Mouse (Mus musculus) layer of hippocampus, postnatal 14 days (tissue): Measurements from ENCODE around the gene Jph2. TPM values are rescaled to one million over a fixed set of nuclear protein-coding genes. Genes with fewer than 3 reads are reported as not detected.
A peak's percentile ranks its signal among the peaks of the same experiment; 100 is the strongest.

Source experiments
- DNase-seq, 2 experiments: peaks; one replicate each; pipeline ENCODE4 v3.0.0; 2021 to 2022; ENCODE audit warnings: low spot score in 2 of 2, mixed read lengths in 1 of 2
- total RNA-seq, 2 experiments: library from RNA; stranded (reverse); gene quantifications; 2 replicates each; pipeline ENCODE4 v1.2.3; 2021

The Jph2 gene
- total RNA-seq, 2 experiments from 2014 or later, result 0.46 to 0.64 TPM

GRCm38 (mm10) chr2:163362940-163363921 lies 34.6 kb downstream of the Jph2 start:
- DNase-seq, result no peak

DNA sequence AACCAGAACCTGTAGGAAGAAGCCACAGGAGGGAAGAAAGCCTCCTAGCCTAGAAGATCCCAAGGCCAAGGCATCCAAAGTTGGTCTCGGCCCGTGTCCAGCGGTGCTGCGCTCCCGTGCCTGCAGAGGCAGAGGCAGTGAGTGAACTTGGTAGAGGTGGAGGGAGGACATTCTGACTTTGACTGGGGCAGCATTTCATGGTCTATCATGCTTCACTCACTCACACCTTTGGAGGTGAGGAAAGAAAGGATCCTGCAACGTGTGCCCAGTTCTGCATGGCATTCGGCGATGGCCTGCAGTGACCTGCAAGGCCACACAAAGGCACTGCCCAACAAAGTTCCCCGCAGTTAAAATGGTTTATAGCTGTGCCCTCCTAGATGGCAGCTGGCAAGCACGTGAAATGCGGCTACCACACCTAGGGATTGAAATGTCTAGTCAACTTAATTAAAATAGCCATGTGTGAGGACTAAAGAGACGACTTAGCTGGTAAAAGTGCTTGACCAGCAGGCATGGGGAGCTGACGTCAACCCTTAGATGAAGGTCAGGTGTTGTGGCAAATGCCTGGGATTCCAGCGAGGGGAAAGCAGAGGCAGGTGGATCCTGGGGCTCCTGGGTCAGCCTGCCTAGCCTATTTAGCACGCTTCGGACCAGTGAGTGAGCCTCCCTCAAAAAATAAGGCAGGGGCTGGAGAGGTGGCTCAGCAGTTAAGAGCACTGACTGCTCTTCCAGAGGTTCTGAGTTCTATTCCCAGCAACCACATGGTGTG lies 36.8 kb downstream of the Jph2 start:
- DNase-seq, result no peak

GRCm38 (mm10) chr2:163359253-163359652 lies 38.5 kb downstream of the Jph2 start:
- no peak for DNase-seq

GRCm38 (mm10) chr2:163358662-163359061 lies 39.1 kb downstream of the Jph2 start:
- no peak for DNase-seq

GRCm38 (mm10) chr2:163356113-163356840 lies 41.5 kb downstream of the Jph2 start:
- no peak for DNase-seq

DNA sequence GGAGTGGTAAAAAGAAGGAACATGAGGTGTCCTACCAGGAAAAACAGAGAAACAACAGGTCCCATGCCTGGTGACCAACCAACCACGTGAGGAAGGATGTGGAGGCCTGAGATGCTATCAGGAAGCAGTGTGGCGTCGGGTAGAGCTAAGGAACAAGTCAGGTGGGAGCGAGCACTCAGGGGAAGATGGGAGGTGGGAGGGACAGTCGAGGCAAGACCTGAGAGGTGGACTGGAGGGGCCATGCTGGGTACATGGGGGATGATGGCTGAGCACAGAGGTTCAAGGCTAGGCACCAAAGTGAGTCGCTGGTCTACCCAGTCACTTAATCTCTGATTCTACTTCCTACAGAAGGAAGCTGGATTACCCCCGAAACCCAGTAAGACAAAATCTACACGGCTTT lies 42.1 kb downstream of the Jph2 start:
- no peak for DNase-seq

GRCm38 (mm10) chr2:163353731-163354130 lies 44.1 kb downstream of the Jph2 start:
- DNase-seq, result no peak

- no peak for DNase-seq
Measured at GRCm38 (mm10) chr2:163350443-163350842, 47.4 kb downstream of the Jph2 start.

DNA sequence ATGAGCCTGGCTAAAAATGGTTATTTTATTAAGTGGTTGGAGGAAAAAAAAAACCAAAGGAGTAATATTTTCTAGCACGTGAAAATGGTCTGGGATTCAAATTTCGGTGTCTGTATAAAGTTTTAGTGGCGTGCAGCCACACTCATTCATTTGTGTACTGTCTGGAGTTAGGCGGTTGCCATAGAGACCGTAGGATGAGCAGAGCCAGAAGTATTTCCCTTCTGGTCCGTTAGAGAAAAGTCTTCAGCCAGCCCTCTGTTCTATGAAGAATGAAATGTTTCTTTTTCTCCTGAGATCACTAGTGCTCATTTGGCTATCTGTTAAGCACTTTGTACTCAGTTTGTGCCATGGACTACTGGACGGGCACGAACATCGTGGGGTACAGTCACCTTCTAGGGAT lies 48.4 kb downstream of the Jph2 start:
- DNase-seq, result peak; percentile 6 to 25

DNA sequence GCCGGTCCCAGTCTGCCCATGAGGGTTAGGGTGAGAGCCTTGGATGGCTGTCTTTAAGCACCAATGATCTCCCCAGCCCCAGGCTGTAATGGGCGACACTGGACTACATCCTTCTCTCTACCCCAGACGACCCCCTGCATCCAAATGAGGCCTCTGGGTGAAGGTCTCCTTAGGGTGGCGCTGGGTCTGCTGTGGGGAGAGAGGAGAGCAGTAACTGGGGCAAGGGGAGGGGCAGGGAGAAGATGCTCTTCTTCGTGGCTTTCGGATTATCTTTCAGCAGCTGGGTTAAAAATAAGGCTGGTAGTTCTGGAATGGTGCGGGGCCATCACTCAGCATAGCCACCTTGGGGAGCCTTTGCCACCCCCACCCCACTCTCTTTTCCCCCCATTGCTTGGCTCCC lies 49.1 kb downstream of the Jph2 start:
- no peak for DNase-seq

- no peak for DNase-seq
Measured at GRCm38 (mm10) chr2:163347517-163348184, 50.1 kb downstream of the Jph2 start.

DNA sequence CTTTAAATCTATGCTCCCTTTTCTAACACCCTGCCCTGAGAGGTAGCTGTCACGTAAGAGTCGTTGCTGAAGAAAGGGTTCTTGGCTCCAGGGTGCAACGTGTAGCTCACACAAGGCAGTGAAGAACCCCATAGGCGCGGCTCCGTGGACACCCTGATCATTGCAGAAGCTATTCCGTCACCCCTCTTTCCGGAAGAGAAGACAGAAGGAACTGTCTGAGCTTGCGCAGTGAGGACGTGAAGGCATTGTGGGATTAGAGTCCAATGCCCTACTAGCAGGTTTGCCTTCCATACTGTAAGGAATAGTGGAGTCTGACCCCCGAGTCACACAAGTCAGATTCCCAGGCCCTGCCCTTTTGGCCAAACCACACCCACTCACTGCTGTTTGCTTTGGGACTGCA lies 51.3 kb downstream of the Jph2 start:
- no peak for DNase-seq

DNA sequence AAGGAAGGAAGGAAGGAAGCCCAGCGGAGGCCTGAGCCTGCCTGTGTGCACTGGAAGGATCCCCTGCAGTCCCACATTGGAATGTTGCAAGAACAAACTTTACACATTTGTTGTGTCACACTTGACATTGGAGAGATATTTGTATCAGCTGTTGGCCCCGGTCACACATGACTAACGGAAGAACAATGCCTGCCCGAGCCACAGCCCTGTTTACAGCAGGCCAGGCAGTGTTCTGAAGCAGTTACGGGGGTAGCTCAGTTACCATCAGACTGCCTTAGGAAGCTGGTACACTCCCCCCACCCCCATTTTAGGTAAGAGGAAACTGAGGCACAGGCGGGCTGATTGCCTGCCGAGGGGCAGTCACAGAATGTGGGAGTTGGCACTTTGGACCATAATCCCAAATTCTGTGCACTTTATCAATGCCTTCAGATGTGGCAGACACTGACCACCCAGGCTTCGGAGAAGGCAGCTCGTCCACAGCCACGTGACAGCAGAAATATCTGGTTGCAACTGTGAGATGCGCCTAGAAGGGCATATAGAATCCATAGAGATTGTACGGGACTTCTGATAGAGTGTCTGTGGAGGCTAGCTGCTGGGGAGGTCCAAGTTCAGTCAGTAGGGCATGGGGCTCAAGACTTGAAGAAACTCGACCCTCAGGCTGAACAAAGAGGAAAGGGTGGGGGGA lies 52.7 kb downstream of the Jph2 start:
- no peak for DNase-seq

- DNase-seq, result no peak
Measured at GRCm38 (mm10) chr2:163343671-163344070, 54.1 kb downstream of the Jph2 start.

- peak; percentile 61 to 74 for DNase-seq
Measured at GRCm38 (mm10) chr2:163340263-163340662, 57.5 kb downstream of the Jph2 start.

- DNase-seq, result peak; percentile 25 to 72
Measured at GRCm38 (mm10) chr2:163332368-163333055, 65.3 kb downstream of the Jph2 start.

GRCm38 (mm10) chr2:163331423-163331822 lies 66.4 kb downstream of the Jph2 start:
- no peak for DNase-seq

DNA sequence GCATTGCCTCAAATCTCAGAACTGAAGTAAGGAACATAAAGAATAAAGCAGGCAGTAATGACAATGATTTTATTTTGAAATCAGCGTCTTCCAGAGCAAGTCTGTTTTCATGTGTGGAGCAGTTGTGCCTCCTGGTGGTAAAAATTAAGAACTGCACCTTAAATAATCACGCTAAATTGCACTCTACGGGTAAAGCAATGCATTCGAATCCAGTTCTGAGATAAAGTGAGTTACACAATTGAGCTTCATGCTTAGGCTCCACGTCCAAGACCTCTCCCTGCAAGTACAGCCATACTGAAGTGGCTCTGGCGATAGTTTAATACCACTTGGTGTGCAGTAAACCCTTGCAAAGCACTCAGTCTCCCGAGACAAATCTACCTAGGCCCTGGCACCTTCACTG lies 67.1 kb downstream of the Jph2 start:
- peak; percentile 49 to 80 for DNase-seq

- DNase-seq, result no peak
Measured at GRCm38 (mm10) chr2:163323163-163323562, 74.6 kb downstream of the Jph2 start.

DNA sequence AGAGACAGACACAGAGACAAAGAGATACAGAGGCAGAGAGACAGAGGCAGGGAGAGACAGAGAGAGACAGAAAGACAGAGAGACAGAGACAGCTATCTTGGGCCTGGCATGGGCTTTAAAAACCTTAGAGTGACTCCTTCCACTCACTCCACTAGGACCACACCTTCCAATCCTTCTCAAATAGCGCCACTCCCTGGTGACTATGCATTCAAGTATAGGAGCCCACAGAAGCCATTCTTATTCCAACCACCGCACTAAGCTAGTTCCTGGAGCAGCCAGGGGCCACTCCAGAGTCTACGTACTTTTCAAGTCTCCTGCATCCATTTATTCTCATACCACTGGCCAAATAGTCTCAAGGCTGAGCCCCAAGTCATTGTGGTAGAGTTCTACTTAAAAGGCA lies 79.0 kb downstream of the Jph2 start:
- DNase-seq, result no peak
